Mouse (Mus musculus) G1E (cell line): Measurements from ENCODE around the gene Tbc1d24. TPM values are rescaled to one million over a fixed set of nuclear protein-coding genes. Genes with fewer than 3 reads are reported as not detected.

Source experiments
- ATAC-seq: 2 replicates; pipeline ENCODE4 v1.8.0; 2016; ENCODE audit warnings: mild to moderate bottlenecking; ENCODE audit not compliant: insufficient number of reproducible peaks, poor library complexity, low FRiP score, severe bottlenecking; ENCODE audit errors: extremely low read depth
- DNase-seq: peaks from one replicate; pipeline ENCODE4 v3.0.0; 2012; ENCODE audit warnings: low spot score
- H3K27me3 ChIP-seq: 2 replicates; pipeline ENCODE4 v1.6.1; 2012; ENCODE audit warnings: mild to moderate bottlenecking, low read length, inconsistent platforms; ENCODE audit not compliant: insufficient read depth
- H3K36me3 ChIP-seq: replicated peaks from 2 replicates; pipeline ENCODE3; 2012; ENCODE audit warnings: mild to moderate bottlenecking, inconsistent platforms
- H3K4me1 ChIP-seq: 2 replicates; pipeline ENCODE4 v1.6.1; 2012; ENCODE audit warnings: low read depth, low read length, inconsistent platforms, mixed read lengths; ENCODE audit not compliant: insufficient read depth
- H3K4me3 ChIP-seq: 2 replicates; pipeline ENCODE4 v1.5.1; 2012; ENCODE audit warnings: low read depth, mild to moderate bottlenecking, inconsistent platforms, low read length, moderate library complexity, mixed read lengths
- H3K9me3 ChIP-seq: replicated peaks from 2 replicates; pipeline ENCODE4 v1.6.1; 2012; ENCODE audit warnings: inconsistent platforms
- CTCF ChIP-seq: IDR thresholded peaks from 2 replicates; pipeline ENCODE4 v1.5.1; 2012; ENCODE audit warnings: low read depth, low read length, inconsistent platforms, mixed read lengths
- GATA1 ChIP-seq: IDR thresholded peaks from 2 replicates; pipeline ENCODE4 v1.6.1; 2012; ENCODE audit warnings: borderline replicate concordance, low read length, inconsistent platforms, mixed read lengths
- GATA2 ChIP-seq: IDR thresholded peaks from 2 replicates; pipeline ENCODE4 v1.6.1; 2012; ENCODE audit warnings: low read depth, low read length, inconsistent platforms, borderline replicate concordance
- POLR2AphosphoS5 ChIP-seq: IDR thresholded peaks from 2 replicates; pipeline ENCODE4 v1.6.1; 2012; ENCODE audit warnings: low read depth, low read length, inconsistent platforms; ENCODE audit not compliant: insufficient replicate concordance
- TAL1 ChIP-seq: conservative IDR thresholded peaks from 2 replicates; pipeline ENCODE4 v1.6.1; 2012; ENCODE audit warnings: low read depth, low read length, inconsistent platforms, mixed read lengths
- polyA plus RNA-seq: library from polyadenylated mRNA; stranded (reverse); fragments of >175 nt; gene quantifications from 2 replicates; pipeline ENCODE4 v1.2.3, GENCODE M21; 2012
- total RNA-seq, 2 experiments: library from RNA; stranded (forward) in 1 of 2; stranded (reverse) in 1 of 2; fragments of 200-1000 nt in 1 of 2; fragments of >200 nt in 1 of 2; fragmentation: Nextera tagmentation in 1 of 2; gene quantifications; 2 replicates each; pipeline ENCODE4 v1.2.3; 2014 to 2017

The Tbc1d24 gene
- total and polyA plus RNA-seq, 3 experiments = 23.4 to 120 (median 59.1) TPM

DNA sequence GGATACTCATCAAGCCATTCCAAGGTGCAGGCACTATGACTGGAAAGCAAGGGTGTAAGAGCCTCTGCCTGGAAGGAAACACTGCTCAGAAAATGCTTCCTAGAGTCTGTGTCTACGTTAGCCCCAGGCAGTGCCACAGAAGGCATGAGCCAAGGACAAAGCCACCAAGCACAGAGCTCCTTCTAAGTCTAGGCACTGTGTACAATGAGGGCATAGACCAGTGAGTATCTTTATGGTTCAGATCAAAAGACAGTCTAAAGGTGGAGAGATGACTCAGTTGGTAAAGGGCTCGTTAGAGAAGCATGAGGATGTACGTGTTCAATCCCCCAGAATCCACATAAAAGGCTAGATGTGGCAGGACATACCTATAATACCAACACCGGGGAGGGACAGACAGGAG, 4.3 kb downstream of the Tbc1d24 start:
- H3K4me1 ChIP-seq = peaks cover 94% of the 10 kb centered on the region
- DNase-seq (no peak), ATAC-seq (no peak)
- peak overlapping the region; percentile 67; the same call in 1 of the 2 replicates for H3K4me3 ChIP-seq
- no peak for TF ChIP-seq GATA2
- no peak for TF ChIP-seq TAL1
- no peak for TF ChIP-seq GATA1
- TF ChIP-seq CTCF = no peak
- TF ChIP-seq POLR2AphosphoS5 = no peak
- no peaks in the 10 kb centered on the region for H3K27me3 ChIP-seq
- peaks cover 73% of the 10 kb centered on the region for H3K36me3 ChIP-seq
- H3K9me3 ChIP-seq = no peaks in the 10 kb centered on the region

DNA sequence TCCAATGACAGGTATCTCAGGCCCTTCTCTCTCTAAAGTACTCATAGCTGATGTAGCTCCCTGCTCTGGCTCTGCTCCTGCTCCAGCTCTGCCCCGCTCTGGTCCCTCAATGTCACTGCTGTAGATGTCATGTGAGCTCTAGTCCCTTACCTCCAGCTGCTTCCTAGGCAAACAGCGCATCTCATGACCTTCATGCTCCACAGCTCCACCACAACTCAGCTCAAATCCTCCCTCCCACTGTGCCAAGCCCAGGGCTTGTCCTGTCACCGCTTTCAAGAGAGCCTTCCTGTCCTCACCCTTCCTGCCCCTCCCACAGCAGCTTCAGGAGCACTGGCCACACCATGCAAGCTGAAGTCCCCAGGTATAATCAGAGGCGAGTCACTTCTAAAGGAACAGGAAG, 5.6 kb downstream of the Tbc1d24 start:
- Histone ChIP-seq H3K4me3 (peak overlapping the region; percentile 60; the same call in 1 of the 2 replicates), H3K36me3 (peaks cover 85% of the 10 kb centered on the region), H3K4me1 (peaks cover 97% of the 10 kb centered on the region), H3K9me3 (no peaks in the 10 kb centered on the region), H3K27me3 (no peaks in the 10 kb centered on the region)
- no peak for TF ChIP-seq TAL1
- TF ChIP-seq CTCF = no peak
- ATAC-seq (no peak), DNase-seq (no peak)

GRCm38 (mm10) chr17:24199252-24199651, 6.1 kb downstream of the Tbc1d24 start:
- H3K36me3 ChIP-seq = peaks cover 86% of the 10 kb centered on the region
- peak overlapping the region; percentile 62; the same call in 1 of the 2 replicates for H3K4me3 ChIP-seq
- TF ChIP-seq TAL1 (peak; percentile 54), GATA1 (no peak)
- no peaks in the 10 kb centered on the region for H3K9me3 ChIP-seq
- peaks cover 97% of the 10 kb centered on the region for H3K4me1 ChIP-seq
- DNase-seq = no peak
- no peak for ATAC-seq
- H3K27me3 ChIP-seq = no peaks in the 10 kb centered on the region

GRCm38 (mm10) chr17:24197032-24197824, 8.1 kb downstream of the Tbc1d24 start:
- peak overlapping the region; percentile 63 for H3K4me3 ChIP-seq
- peaks cover 99% of the 10 kb centered on the region for H3K4me1 ChIP-seq
- ATAC-seq (peak; percentile 59), DNase-seq (no peak)
- no peak for TF ChIP-seq CTCF
- TF ChIP-seq GATA1 = no peak
- no peak for TF ChIP-seq GATA2
- TF ChIP-seq POLR2AphosphoS5 = no peak
- no peak; the same call in 1 of the 2 replicates for TF ChIP-seq TAL1
- peaks cover 99% of the 10 kb centered on the region for H3K36me3 ChIP-seq
- H3K9me3 ChIP-seq = no peaks in the 10 kb centered on the region
- no peaks in the 10 kb centered on the region for H3K27me3 ChIP-seq

DNA sequence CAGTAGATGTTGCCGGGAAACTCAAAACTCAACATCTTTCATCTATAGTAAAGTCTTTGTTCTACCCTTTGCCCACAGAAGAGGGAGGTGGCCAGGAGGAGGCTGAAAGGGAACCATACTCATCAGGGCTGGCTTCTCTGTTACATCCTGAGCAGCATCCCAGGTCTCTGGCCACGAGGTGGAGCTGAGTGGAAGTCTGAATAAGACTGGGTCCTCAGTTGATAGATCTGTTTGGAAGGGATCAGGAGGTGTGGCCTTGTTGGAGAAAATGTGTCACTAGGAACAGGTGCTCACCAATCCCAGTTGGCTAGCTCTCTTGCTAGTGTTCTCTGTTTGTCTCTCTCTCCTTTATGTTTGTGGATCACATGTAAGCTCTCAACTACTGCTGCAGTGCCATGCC, 10.0 kb downstream of the Tbc1d24 start:
- H3K36me3 ChIP-seq = peaks cover 95% of the 10 kb centered on the region

DNA sequence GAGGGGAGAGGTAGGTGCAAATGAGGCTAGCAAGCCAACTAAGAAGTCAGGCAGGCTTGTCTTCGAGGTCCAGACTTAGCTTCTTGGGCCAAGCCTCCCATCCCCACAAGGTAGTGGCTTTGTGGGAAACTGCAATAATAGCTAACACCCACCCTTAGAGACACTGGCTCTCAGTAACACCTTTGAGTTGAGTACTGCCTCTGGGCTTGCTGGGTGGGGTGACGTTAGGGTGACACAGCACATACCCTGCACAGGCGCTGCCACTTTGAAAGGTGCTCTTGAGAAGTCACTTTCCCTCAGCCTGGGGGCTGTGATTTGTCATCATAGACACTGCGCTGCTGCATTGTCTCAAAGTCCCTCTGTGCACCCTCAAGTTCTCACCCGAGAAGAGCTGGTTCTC, 11.6 kb downstream of the Tbc1d24 start:
- Histone ChIP-seq H3K4me3 (peak overlapping the region; percentile 30; the same call in 1 of the 2 replicates), H3K9me3 (no peaks in the 10 kb centered on the region), H3K27me3 (no peaks in the 10 kb centered on the region), H3K4me1 (peaks cover 84% of the 10 kb centered on the region), H3K36me3 (peaks cover 92% of the 10 kb centered on the region)
- TF ChIP-seq CTCF (no peak), POLR2AphosphoS5 (no peak), TAL1 (no peak), GATA2 (no peak), GATA1 (no peak)
- no peak for DNase-seq
- ATAC-seq = no peak

More for the DNA sequence above, 10.0 kb downstream of the Tbc1d24 start:
- H3K4me3 ChIP-seq = no peak overlapping the region; the same call in 1 of the 2 replicates
- peaks cover 95% of the 10 kb centered on the region for H3K4me1 ChIP-seq
- no peaks in the 10 kb centered on the region for H3K9me3 ChIP-seq
- no peaks in the 10 kb centered on the region for H3K27me3 ChIP-seq
- DNase-seq (no peak), ATAC-seq (no peak)
- TF ChIP-seq GATA2 (no peak), TAL1 (no peak), GATA1 (no peak), CTCF (no peak), POLR2AphosphoS5 (no peak)
